Mouse (Mus musculus): ENCODE data around the gene 4932415D10Rik. TPM values are rescaled to one million over a fixed set of nuclear protein-coding genes. Genes with fewer than 3 reads are reported as not detected.

The 4932415D10Rik gene
- polyA plus RNA-seq, 1 experiment from 2014 or later: not detected

Other genes starting within 250 kb of the 4932415D10Rik start
- gene BC024063, start 233.2 kb downstream of the 4932415D10Rik start, polyA plus RNA-seq (2015; fragmentation: Nextera tagmentation; extraction: Ambion mirVana): 5.9 and 6.9 TPM in 2 replicates
- gene AU041133, start 188.6 kb downstream of the 4932415D10Rik start, polyA plus RNA-seq (2015; fragmentation: Nextera tagmentation; extraction: Ambion mirVana): 7.4 and 9.0 TPM in 2 replicates
- gene Zfp938, start 75.3 kb downstream of the 4932415D10Rik start, polyA plus RNA-seq (2015; fragmentation: Nextera tagmentation; extraction: Ambion mirVana): 24.6 and 27.4 TPM in 2 replicates
- 16.9 and 18.6 TPM in 2 replicates for gene Gm4924, start 37.7 kb upstream of the 4932415D10Rik start, polyA plus RNA-seq (2015; fragmentation: Nextera tagmentation; extraction: Ambion mirVana)
- not detected in 2 replicates for gene Gm1553, start 176.0 kb upstream of the 4932415D10Rik start, polyA plus RNA-seq (2015; fragmentation: Nextera tagmentation; extraction: Ambion mirVana)

All from neural tube, embryonic 13.5 days (tissue).